Mouse (Mus musculus) kidney, postnatal 0 days (tissue): Measurements from ENCODE around the gene Lrrc29. TPM values are rescaled to one million over a fixed set of nuclear protein-coding genes. Genes with fewer than 3 reads are reported as not detected.

Experiments used
- ATAC-seq: fragments of 200-750 bp; cut with Nextera tagmentation; replicated peaks from 2 replicates; pipeline ENCODE4 v1.8.0; 2017; ENCODE audit warnings: low read depth, moderate number of reproducible peaks, moderate TSS enrichment, moderate library complexity; ENCODE audit not compliant: low FRiP score
- DNase-seq: peaks from one replicate; pipeline ENCODE4 v3.0.0-alpha.2; 2016; ENCODE audit warnings: low spot score
- H3K27ac ChIP-seq: fragments of 300-500 bp; sonication (generic); 2 replicates; pipeline ENCODE4 v1.5.1; 2014; ENCODE audit warnings: mild to moderate bottlenecking
- H3K27me3 ChIP-seq: fragments of 300-500 bp; sonication (generic); 2 replicates; pipeline ENCODE4 v1.6.1; 2014; ENCODE audit warnings: low read length, mixed read lengths; ENCODE audit not compliant: insufficient read depth
- H3K36me3 ChIP-seq: fragments of 300-500 bp; sonication (generic); 2 replicates; pipeline ENCODE4 v1.6.1; 2014; ENCODE audit warnings: low read length, mixed read lengths; ENCODE audit not compliant: insufficient read depth
- H3K4me1 ChIP-seq: fragments of 300-500 bp; sonication (generic); replicated peaks from 2 replicates; pipeline ENCODE4 v1.6.1; 2014; ENCODE audit warnings: antibody characterized with exemption, low read length, mixed read lengths; ENCODE audit not compliant: insufficient read depth
- H3K4me2 ChIP-seq: fragments of 300-500 bp; sonication (generic); 2 replicates; pipeline ENCODE4 v1.6.1; 2014; ENCODE audit warnings: mild to moderate bottlenecking, low read length, moderate library complexity, mixed read lengths
- H3K4me3 ChIP-seq: fragments of 300-500 bp; sonication (generic); replicated peaks from 2 replicates; pipeline ENCODE4 v1.5.1; 2014; ENCODE audit warnings: low read depth, low read length
- H3K9ac ChIP-seq: fragments of 300-500 bp; sonication (generic); 2 replicates; pipeline ENCODE4 v1.6.1; 2014; ENCODE audit warnings: low read depth, low read length
- H3K9me3 ChIP-seq: fragments of 300-500 bp; sonication (generic); replicated peaks from 2 replicates; pipeline ENCODE4 v1.6.1; 2016; ENCODE audit warnings: low read length, inconsistent platforms, mixed read lengths
- CTCF ChIP-seq: IDR thresholded peaks from 2 replicates; pipeline ENCODE4 v1.5.1; 2016; ENCODE audit warnings: antibody characterized with exemption, low read depth, mild to moderate bottlenecking, moderate library complexity
- WGBS: fragments of 180-500 bp; shearing (Covaris S2); extraction: QIAGEN DNeasy Blood & Tissue Kit; methylation state at CpG from one replicate; pipeline ENCODE4 v1.1.7; 2014; 5-methylcytosine and 5-hydroxymethylcytosine counted together
- polyA plus RNA-seq: library from polyadenylated mRNA; unstranded; fragments of >200 nt; fragmentation: Nextera tagmentation; extraction: Ambion mirVana; gene quantifications from 2 replicates; pipeline ENCODE4 v1.2.1, GENCODE M21; 2015

The Lrrc29 gene
- polyA plus RNA-seq, 1 experiment from 2014 or later = 5.2 TPM

DNA sequence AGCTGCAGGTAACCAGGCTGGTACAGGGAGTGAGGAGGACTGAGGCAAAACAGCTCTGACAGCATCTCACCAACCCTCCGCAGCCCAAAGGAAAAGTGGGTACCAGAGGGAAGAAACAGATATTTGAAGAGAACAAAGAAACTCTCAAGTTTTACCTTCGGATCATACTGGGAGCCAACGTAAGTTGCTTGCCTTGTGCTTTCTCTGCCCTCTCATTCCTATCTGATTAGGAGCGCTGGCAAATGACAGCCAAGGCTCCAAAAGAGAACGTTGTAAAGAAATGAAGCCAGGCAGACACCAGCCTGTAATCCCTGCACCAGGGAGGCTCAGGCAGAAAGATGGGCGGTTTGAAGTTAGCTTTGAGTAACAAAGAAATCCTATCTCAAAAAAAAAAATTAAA lies 890 bp upstream of the Lrrc29 start:
- DNase-seq = no peak
- Histone ChIP-seq H3K36me3 (peaks cover 46% of the 10 kb centered on the region), H3K4me3 (peak overlapping the region; percentile 60), H3K9me3 (no peaks in the 10 kb centered on the region), H3K27ac (peak overlapping the region; percentile 68; the same call in 1 of the 2 replicates), H3K4me1 (peaks cover 16% of the 10 kb centered on the region), H3K9ac (peak overlapping the region; percentile 70), H3K27me3 (no peaks in the 10 kb centered on the region), H3K4me2 (peak overlapping the region; percentile 92)
- 32% methylated on average over 6 of the region's 6 CpGs for WGBS
- no peak for ATAC-seq
- TF ChIP-seq CTCF = no peak

DNA sequence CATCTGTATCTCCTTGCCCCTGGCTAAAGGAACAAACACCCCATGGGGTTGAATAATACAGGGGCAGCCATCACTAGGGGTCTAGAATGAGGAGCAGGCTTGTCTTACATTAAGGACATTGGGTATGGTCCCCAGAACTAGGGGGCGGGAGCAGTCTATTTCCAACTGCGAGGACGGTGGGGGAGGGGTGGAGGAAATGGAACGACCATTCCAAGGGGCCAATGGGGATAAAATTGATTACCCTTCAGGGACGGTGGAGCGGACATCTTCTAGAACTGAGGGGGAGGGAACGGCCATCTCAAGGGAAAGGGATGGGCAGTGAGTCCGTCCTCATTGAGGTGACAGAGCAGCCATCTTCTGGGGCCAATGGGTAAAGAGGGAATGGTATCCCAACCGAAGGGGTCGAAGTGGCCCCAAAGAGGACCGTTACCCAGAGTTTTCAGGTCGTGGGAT lies 411 bp downstream of the Lrrc29 start:
- no peak; the same call in 1 of the 2 replicates for TF ChIP-seq CTCF
- DNase-seq = no peak
- WGBS = under 1% methylated on average over 12 of the region's 12 CpGs
- Histone ChIP-seq H3K4me1 (peaks cover 16% of the 10 kb centered on the region), H3K36me3 (peaks cover 35% of the 10 kb centered on the region), H3K27me3 (no peaks in the 10 kb centered on the region), H3K9me3 (no peaks in the 10 kb centered on the region), H3K9ac (peak overlapping the region; percentile 70), H3K4me2 (peak overlapping the region; percentile 92), H3K27ac (peak overlapping the region; percentile 68; the same call in 1 of the 2 replicates), H3K4me3 (peak overlapping the region; percentile 60)
- ATAC-seq = peak; percentile 33

DNA sequence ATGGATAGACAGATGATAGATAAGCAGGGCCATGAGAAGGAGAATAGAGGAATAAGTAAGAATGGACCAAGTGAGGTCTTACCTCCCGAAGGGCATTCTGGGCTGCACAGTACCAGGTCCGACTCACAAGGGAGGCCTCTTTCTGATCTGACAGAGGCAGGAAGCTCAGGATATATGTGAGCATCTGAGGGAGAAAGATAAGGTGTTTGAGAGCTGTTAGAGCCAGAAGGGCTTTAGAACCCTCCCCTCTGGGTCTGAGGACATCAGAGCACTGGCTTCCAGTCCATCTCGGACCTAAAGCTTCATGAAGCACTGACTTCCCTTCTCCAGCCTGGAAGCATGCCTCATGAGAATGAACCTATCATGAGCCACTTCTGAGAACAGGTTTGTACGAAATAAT lies 2.9 kb downstream of the Lrrc29 start:
- Histone ChIP-seq H3K9me3 (no peaks in the 10 kb centered on the region), H3K36me3 (peaks cover 15% of the 10 kb centered on the region; the same call in 1 of the 2 replicates), H3K4me1 (peaks cover 16% of the 10 kb centered on the region), H3K9ac (no peak overlapping the region), H3K4me3 (no peak overlapping the region), H3K4me2 (no peak overlapping the region), H3K27me3 (no peaks in the 10 kb centered on the region), H3K27ac (no peak overlapping the region)
- DNase-seq = no peak
- 85% methylated on average over 4 of the region's 4 CpGs for WGBS
- ATAC-seq = no peak
- no peak for TF ChIP-seq CTCF

DNA sequence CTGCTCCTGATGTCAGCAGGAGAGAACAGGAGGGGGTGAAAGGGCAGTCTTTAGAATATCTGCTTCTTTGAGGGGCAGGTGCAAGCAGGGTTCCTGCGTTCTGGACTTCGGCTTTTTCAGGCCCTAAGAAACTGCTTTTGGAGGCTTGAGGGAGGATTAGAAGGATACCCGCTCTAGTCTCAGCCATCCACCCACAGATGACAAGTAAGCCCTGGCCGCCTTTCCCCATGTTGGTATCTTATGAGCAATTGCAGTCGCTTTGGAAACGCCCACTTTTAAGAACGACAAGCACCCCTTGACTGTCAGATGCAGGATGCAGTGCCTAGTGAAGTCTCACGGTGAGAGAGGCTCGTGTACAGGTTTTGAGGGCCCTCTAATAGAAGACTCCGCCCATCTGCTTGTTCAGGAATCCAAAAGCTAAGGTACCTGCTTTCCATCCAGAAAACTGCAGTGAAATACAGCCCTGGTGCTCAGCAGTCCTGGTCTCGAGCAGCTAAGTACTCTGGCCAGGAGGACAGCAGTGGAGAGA lies 7.4 kb downstream of the Lrrc29 start:
- ATAC-seq (no peak), DNase-seq (no peak)
- no peak overlapping the region for H3K4me2 ChIP-seq
- H3K4me3 ChIP-seq = no peak overlapping the region
- 87% methylated on average over 11 of the region's 11 CpGs for WGBS
- no peak overlapping the region for H3K27ac ChIP-seq
- peaks cover 36% of the 10 kb centered on the region for H3K36me3 ChIP-seq
- H3K9me3 ChIP-seq = no peaks in the 10 kb centered on the region
- no peaks in the 10 kb centered on the region for H3K4me1 ChIP-seq
- no peak for TF ChIP-seq CTCF
- H3K27me3 ChIP-seq = no peaks in the 10 kb centered on the region
- H3K9ac ChIP-seq = no peak overlapping the region

DNA sequence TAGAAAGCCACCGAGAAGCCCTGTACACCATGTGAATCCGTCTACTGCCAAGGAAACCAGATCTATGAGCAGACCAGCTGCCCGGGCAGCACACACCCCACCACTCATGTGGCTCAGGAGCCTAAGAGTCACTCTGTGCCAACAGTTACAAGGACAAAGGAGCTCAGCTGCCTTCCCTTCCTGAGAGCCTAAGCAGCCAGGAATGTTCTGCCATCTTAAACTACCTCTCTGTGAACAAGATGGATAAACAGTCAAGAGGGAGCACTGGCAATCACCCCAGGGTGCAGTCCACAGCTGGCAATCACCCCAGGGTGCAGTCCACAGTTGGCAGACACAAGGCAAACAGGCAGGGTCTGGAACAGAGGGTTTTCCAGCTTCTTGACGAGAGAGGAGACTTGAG lies 8.1 kb downstream of the Lrrc29 start:
- no peak for TF ChIP-seq CTCF
- Histone ChIP-seq H3K27ac (no peak overlapping the region), H3K9me3 (no peaks in the 10 kb centered on the region), H3K27me3 (no peaks in the 10 kb centered on the region), H3K4me2 (no peak overlapping the region), H3K9ac (no peak overlapping the region), H3K36me3 (peaks cover 38% of the 10 kb centered on the region), H3K4me1 (no peaks in the 10 kb centered on the region), H3K4me3 (no peak overlapping the region)
- DNase-seq (no peak), ATAC-seq (no peak)
- WGBS = 93% methylated on average over 4 of the region's 4 CpGs

DNA sequence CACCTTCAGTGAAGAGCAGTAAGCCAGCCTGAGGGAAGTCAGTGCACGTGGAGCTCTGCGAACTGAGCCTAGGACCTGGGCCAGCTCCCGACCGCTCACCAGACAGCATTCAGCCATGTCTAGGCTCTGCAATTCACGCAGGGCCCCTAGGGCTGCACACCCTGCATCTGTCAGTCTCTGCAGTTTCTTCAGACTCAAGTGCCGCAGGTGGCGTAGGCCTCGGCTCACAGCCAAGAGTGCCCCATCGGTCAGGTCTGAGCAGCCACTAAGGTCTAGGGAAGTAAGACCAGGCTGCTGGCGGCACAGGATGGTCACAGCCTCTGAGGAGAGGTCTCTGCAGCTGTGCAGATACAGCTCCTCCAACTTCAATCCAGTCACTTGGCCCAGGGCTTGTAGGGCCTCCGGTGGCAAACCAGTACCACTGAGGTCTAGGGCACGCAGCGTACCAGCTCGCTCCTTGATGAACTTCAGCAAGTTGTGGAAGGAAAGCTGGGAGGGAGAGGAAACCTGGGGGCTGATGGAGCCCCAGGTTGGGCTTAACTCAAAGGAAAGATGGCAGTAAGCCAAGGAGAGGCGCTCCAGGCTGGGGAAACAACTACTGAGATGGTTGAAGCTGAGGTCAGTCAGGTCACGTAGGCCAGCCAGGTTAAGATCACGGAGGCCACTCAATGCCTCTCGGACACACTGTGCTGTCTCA lies 10.9 kb downstream of the Lrrc29 start:
- Histone ChIP-seq H3K36me3 (peaks cover 44% of the 10 kb centered on the region), H3K4me2 (no peak overlapping the region), H3K9ac (no peak overlapping the region), H3K27ac (no peak overlapping the region), H3K27me3 (no peaks in the 10 kb centered on the region), H3K9me3 (no peaks in the 10 kb centered on the region), H3K4me1 (no peaks in the 10 kb centered on the region), H3K4me3 (no peak overlapping the region)
- DNase-seq = no peak
- no peak for ATAC-seq
- TF ChIP-seq CTCF = no peak
- 89% methylated on average over 18 of the region's 18 CpGs for WGBS
